Mouse (Mus musculus): ENCODE results near the gene Golga1. TPM values are rescaled to one million over a fixed set of nuclear protein-coding genes. Genes with fewer than 3 reads are reported as not detected.
"Not testable (repeated sequence)": the region's sequence is repeated elsewhere in the genome, so short reads cannot be mapped to it uniquely, and the experiment has no call there.

The Golga1 gene
- total RNA-seq (2021) = 24.7 and 28.4 TPM in 2 replicates
- long read RNA-seq, experiment 1, full-length matches to known transcripts = 1 of 13 reads
- long read RNA-seq, experiment 1, partial matches to known transcripts = 1 of 13 reads
- long read RNA-seq, experiment 1, other reads (novel, unspliced or antisense) = 11 of 13 reads
- long read RNA-seq, experiment 2, full-length matches to known transcripts = 4 of 9 reads
- long read RNA-seq, experiment 2, partial matches to known transcripts = 0 of 9 reads
- long read RNA-seq, experiment 2, other reads (novel, unspliced or antisense) = 5 of 9 reads

GRCm38 (mm10) chr2:39065400-39065987, at the start of gene Golga1:
Gene Golga1, minus strand, starts transcription at chr2:39065541.
- DNase-seq = peak; percentile 96

GRCm38 (mm10) chr2:39114093-39114492, 48.8 kb upstream of the Golga1 start:
- no peak for DNase-seq

- DNase-seq = no peak
These were observed 45.2 kb upstream of the Golga1 start for GRCm38 (mm10) chr2:39110514-39110913.

GRCm38 (mm10) chr2:39109712-39110111, 44.4 kb upstream of the Golga1 start:
- not testable (repeated sequence) for DNase-seq

GRCm38 (mm10) chr2:39099951-39100350, 34.6 kb upstream of the Golga1 start:
- not testable (repeated sequence) for DNase-seq

- DNase-seq = no peak
These were observed 32.7 kb upstream of the Golga1 start for GRCm38 (mm10) chr2:39097993-39098392.

- peak; percentile 14 for DNase-seq
These were observed 26.6 kb upstream of the Golga1 start for GRCm38 (mm10) chr2:39091966-39092365.

- no peak for DNase-seq
These were observed 17.4 kb upstream of the Golga1 start for GRCm38 (mm10) chr2:39082706-39083105.

GRCm38 (mm10) chr2:39070666-39071065, 5.3 kb upstream of the Golga1 start:
- DNase-seq = no peak

- DNase-seq = no peak
These were observed 3.8 kb upstream of the Golga1 start for GRCm38 (mm10) chr2:39069096-39069495.

GRCm38 (mm10) chr2:39064687-39065399, 498 bp downstream of the Golga1 start:
- DNase-seq = no peak

- DNase-seq = no peak
These were observed 16.8 kb downstream of the Golga1 start for GRCm38 (mm10) chr2:39048515-39048914.

- DNase-seq = no peak
These were observed 25.1 kb downstream of the Golga1 start for GRCm38 (mm10) chr2:39040215-39040614.

GRCm38 (mm10) chr2:39031611-39032010, 33.7 kb downstream of the Golga1 start:
- no peak for DNase-seq

GRCm38 (mm10) chr2:39020004-39020403, 45.3 kb downstream of the Golga1 start:
- no peak for DNase-seq

GRCm38 (mm10) chr2:39016581-39016980, 48.8 kb downstream of the Golga1 start:
- no peak for DNase-seq

- DNase-seq = peak; percentile 52
These were observed 52.5 kb downstream of the Golga1 start for GRCm38 (mm10) chr2:39012768-39013279.

- DNase-seq = no peak
These were observed 53.4 kb downstream of the Golga1 start for GRCm38 (mm10) chr2:39011971-39012370.

GRCm38 (mm10) chr2:39011264-39011663, 54.1 kb downstream of the Golga1 start:
- no peak for DNase-seq

GRCm38 (mm10) chr2:39010144-39010543, 55.2 kb downstream of the Golga1 start:
- DNase-seq = not testable (repeated sequence)

- peak; percentile 72 for DNase-seq
These were observed 56.4 kb downstream of the Golga1 start for GRCm38 (mm10) chr2:39008954-39009365.

GRCm38 (mm10) chr2:39008350-39008851, 56.9 kb downstream of the Golga1 start:
- no peak for DNase-seq

- DNase-seq = peak; percentile 98
These were observed 57.5 kb downstream of the Golga1 start for GRCm38 (mm10) chr2:39007865-39008264.

Data from adrenal gland, postnatal 14 days (tissue).